Mouse (Mus musculus): ENCODE results near the gene Prdm4. TPM values are rescaled to one million over a fixed set of nuclear protein-coding genes. Genes with fewer than 3 reads are reported as not detected.

The Prdm4 gene
- 14.0 and 16.1 TPM in 2 replicates for polyA plus RNA-seq (2012; ENCODE audit: low replicate concordance)

DNA sequence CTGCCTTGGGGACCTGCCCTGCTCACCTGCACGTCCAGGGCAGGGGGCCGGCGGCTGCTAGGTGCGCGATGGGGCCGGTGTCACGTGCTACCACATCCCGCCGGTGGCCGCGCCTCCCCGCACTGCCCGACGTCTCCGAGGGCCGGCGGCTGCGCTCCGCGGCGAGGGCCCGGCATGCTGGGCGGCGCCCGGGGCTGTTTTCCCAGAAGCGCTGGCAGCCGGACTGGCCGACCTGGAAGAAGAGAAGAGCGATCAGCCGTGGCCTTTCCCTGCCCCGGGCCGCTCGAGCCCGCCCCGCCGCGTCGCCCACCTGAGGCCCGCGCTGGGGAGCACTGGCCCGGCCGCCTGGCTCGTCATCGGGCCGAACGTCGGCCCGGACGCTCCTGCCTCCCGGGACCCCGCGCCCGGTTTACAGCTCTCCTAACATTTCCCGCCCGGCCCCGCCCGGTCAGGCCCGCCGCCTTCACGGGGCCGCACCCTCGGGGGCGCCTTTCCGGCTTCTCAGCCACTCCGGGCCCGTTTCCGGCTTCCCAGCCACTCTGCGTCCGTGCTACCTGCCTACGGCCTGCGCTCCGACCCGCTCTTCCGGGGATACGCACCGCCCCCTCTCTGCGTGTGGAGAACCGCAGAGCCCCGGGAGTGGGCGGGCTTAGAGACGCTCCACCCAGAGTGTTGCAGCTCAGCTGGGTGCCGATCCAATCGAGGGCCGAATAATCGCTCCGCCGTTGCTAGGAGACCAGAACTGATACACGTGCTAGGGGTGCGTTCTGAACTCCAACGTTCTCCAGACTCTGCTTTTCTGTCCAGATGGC lies at the start of gene Prdm4:
Prdm4 (minus strand) TSS at position 645 of the 812 bp plus-strand sequence.

DNA sequence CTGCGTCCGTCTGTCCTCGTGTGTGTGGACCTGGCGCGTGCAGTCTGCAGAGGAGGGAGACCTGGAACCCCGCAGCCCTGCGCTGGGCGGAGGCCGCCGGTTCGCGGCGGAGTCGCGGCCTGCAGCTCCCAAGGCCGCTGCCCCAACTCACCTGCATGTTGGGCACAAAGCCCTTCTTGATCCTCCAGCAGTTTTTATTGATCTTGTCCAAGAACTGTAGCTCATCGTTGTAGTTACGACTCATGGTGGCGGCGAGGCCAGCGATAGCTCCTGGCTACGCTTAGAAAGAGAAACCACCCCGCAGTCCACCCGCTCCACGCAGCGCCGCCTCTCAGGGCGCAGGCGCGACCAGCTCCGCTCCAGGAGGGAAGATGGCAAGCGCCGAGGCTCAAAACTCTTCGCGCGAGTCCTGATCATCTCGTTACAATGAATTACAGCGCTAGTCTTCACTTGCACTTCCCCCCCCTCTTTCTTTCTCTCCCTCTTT lies 40.6 kb upstream of the Prdm4 start, which contains the start of gene Rtcb:
Rtcb (minus strand) TSS at position 360 of the 487 bp plus-strand sequence.

GRCm38 (mm10) chr10:85927676-85928445 lies 10.9 kb upstream of the Prdm4 start, which contains the start of gene Ascl4:
Ascl4 (plus strand) TSS chr10:85927681.

Other genes with a start within 250 kb of the Prdm4 start
- 10.2 and 12.5 TPM in 2 replicates for gene Pwp1, start 87.6 kb downstream of the Prdm4 start, polyA plus RNA-seq (2012; ENCODE audit: low replicate concordance)
- 0.07 TPM in 1 of 2 replicates, not detected in the other for gene Ascl4, start 10.5 kb upstream of the Prdm4 start, polyA plus RNA-seq (2012; ENCODE audit: low replicate concordance)
- gene Rtcb, start 40.7 kb upstream of the Prdm4 start, polyA plus RNA-seq (2012; ENCODE audit: low replicate concordance): 14.2 and 50.2 TPM in 2 replicates
- not detected in 2 replicates for gene Bpifc, start 94.8 kb upstream of the Prdm4 start, polyA plus RNA-seq (2012; ENCODE audit: low replicate concordance)
- 16.0 and 20.6 TPM in 2 replicates for gene Fbxo7, start 104.8 kb upstream of the Prdm4 start, polyA plus RNA-seq (2012; ENCODE audit: low replicate concordance)

Measured in hematopoietic multipotent progenitor cell, adult 10-12 weeks (in vitro differentiated cells).